Mouse (Mus musculus) heart, embryonic 12.5 days (tissue): ENCODE data around the gene 7530416G11Rik. TPM values are rescaled to one million over a fixed set of nuclear protein-coding genes. Genes with fewer than 3 reads are reported as not detected.
A peak's percentile ranks its signal among the peaks of the same experiment; 100 is the strongest.

Source experiments
- ATAC-seq: fragments of 200-750 bp; cut with Nextera tagmentation; 2 replicates; pipeline ENCODE4 v1.8.0; 2017; ENCODE audit warnings: moderate TSS enrichment, moderate library complexity; ENCODE audit not compliant: insufficient number of reproducible peaks, low FRiP score
- H3K27ac ChIP-seq: fragments of 300-500 bp; sonication (generic); 2 replicates; pipeline ENCODE4 v1.5.1; 2016; ENCODE audit warnings: mild to moderate bottlenecking, moderate library complexity; ENCODE audit not compliant: poor library complexity, severe bottlenecking
- H3K27me3 ChIP-seq: fragments of 300-500 bp; sonication (generic); replicated peaks from 2 replicates; pipeline ENCODE4 v1.6.1; 2016; ENCODE audit warnings: mild to moderate bottlenecking, moderate library complexity
- H3K36me3 ChIP-seq: fragments of 300-500 bp; sonication (generic); 2 replicates; pipeline ENCODE4 v1.6.1; 2016; ENCODE audit warnings: mild to moderate bottlenecking, moderate library complexity
- H3K4me1 ChIP-seq: fragments of 300-500 bp; sonication (generic); replicated peaks from 2 replicates; pipeline ENCODE4 v1.6.1; 2016; ENCODE audit warnings: mild to moderate bottlenecking
- H3K4me2 ChIP-seq: fragments of 300-500 bp; sonication (generic); 2 replicates; pipeline ENCODE4 v1.6.1; 2016; ENCODE audit warnings: mild to moderate bottlenecking, moderate library complexity
- H3K4me3 ChIP-seq: fragments of 300-500 bp; sonication (generic); 2 replicates; pipeline ENCODE4 v1.5.1; 2016; ENCODE audit warnings: mild to moderate bottlenecking
- H3K9ac ChIP-seq: fragments of 300-500 bp; sonication (generic); 2 replicates; pipeline ENCODE4 v1.6.1; 2016; ENCODE audit warnings: mild to moderate bottlenecking, moderate library complexity
- H3K9me3 ChIP-seq: fragments of 300-500 bp; sonication (generic); replicated peaks from 2 replicates; pipeline ENCODE4 v1.6.1; 2016; ENCODE audit warnings: mild to moderate bottlenecking, moderate library complexity
- WGBS: fragments of 180-500 bp; shearing (Covaris S2); methylation state at CpG from one replicate; pipeline ENCODE4 v1.1.7; 2016; 5-methylcytosine and 5-hydroxymethylcytosine counted together
- polyA plus RNA-seq: library from polyadenylated mRNA; unstranded; fragments of >200 nt; fragmentation: Nextera tagmentation; extraction: Ambion mirVana; gene quantifications from 2 replicates; pipeline ENCODE4 v1.2.1, GENCODE M21; 2016

7530416G11Rik gene
- not detected in 2 replicates for polyA plus RNA-seq

- Histone ChIP-seq H3K27me3 (peaks cover 46% of the 10 kb centered on the region), H3K36me3 (no peaks in the 10 kb centered on the region), H3K9me3 (no peaks in the 10 kb centered on the region), H3K4me3 (no peak within 1 kb of the TSS), H3K4me1 (peaks cover 8% of the 10 kb centered on the region; the same call in 1 of the 2 replicates), H3K27ac (no peak within 1 kb of the TSS), H3K4me2 (no peak within 1 kb of the TSS), H3K9ac (no peak within 1 kb of the TSS)
- WGBS = 73% methylated on average over 8 of the region's 8 CpGs
- no peak for ATAC-seq
These were observed at the start of gene 7530416G11Rik for GRCm38 (mm10) chr15:85503127-85503526. TSS of gene 7530416G11Rik (minus strand) at chr15:85503227.

- Histone ChIP-seq H3K27me3 (peaks cover 15% of the 10 kb centered on the region; the same call in 1 of the 2 replicates), H3K4me1 (peaks cover 7% of the 10 kb centered on the region), H3K4me3 (no peak overlapping the region), H3K9ac (no peak overlapping the region), H3K9me3 (no peaks in the 10 kb centered on the region), H3K27ac (no peak overlapping the region), H3K4me2 (no peak overlapping the region), H3K36me3 (no peaks in the 10 kb centered on the region)
- WGBS = 73% methylated on average over 4 of the region's 4 CpGs
- ATAC-seq = no peak
These were observed 43.5 kb upstream of the 7530416G11Rik start for GRCm38 (mm10) chr15:85546500-85546899.

- Histone ChIP-seq H3K9me3 (no peaks in the 10 kb centered on the region), H3K27ac (no peak overlapping the region), H3K4me2 (no peak overlapping the region), H3K4me1 (peaks cover 7% of the 10 kb centered on the region), H3K27me3 (peaks cover 20% of the 10 kb centered on the region), H3K36me3 (no peaks in the 10 kb centered on the region), H3K4me3 (no peak overlapping the region), H3K9ac (no peak overlapping the region)
- 58% methylated on average over 5 of the region's 5 CpGs for WGBS
- ATAC-seq = no peak
These were observed 42.3 kb upstream of the 7530416G11Rik start for GRCm38 (mm10) chr15:85545369-85545768.

GRCm38 (mm10) chr15:85538170-85538569 is 35.1 kb upstream of the 7530416G11Rik start:
- no peak overlapping the region for H3K4me3 ChIP-seq
- H3K36me3 ChIP-seq = no peaks in the 10 kb centered on the region
- 0 out of 2 replicates have a peak, but pooled peaks cover 7% of the 10 kb centered on the region for H3K4me1 ChIP-seq
- WGBS = 56% methylated on average over 11 of the region's 11 CpGs
- no peaks in the 10 kb centered on the region for H3K9me3 ChIP-seq
- peaks cover 60% of the 10 kb centered on the region for H3K27me3 ChIP-seq
- no peak overlapping the region for H3K27ac ChIP-seq
- no peak overlapping the region for H3K4me2 ChIP-seq
- ATAC-seq = no peak
- no peak overlapping the region for H3K9ac ChIP-seq

GRCm38 (mm10) chr15:85537151-85537550 is 34.1 kb upstream of the 7530416G11Rik start:
- no peak overlapping the region for H3K9ac ChIP-seq
- H3K9me3 ChIP-seq = no peaks in the 10 kb centered on the region
- 71% methylated on average over 25 of the region's 25 CpGs for WGBS
- H3K27me3 ChIP-seq = peaks cover 61% of the 10 kb centered on the region
- ATAC-seq = no peak
- H3K27ac ChIP-seq = no peak overlapping the region
- H3K4me1 ChIP-seq = 0 out of 2 replicates have a peak, but pooled peaks cover 7% of the 10 kb centered on the region
- H3K36me3 ChIP-seq = no peaks in the 10 kb centered on the region
- H3K4me3 ChIP-seq = no peak overlapping the region
- H3K4me2 ChIP-seq = no peak overlapping the region

- Histone ChIP-seq H3K27me3 (peaks cover 55% of the 10 kb centered on the region), H3K4me3 (no peak overlapping the region), H3K27ac (no peak overlapping the region), H3K36me3 (no peaks in the 10 kb centered on the region), H3K4me1 (0 out of 2 replicates have a peak, but pooled peaks cover 7% of the 10 kb centered on the region), H3K9me3 (no peaks in the 10 kb centered on the region), H3K4me2 (no peak overlapping the region), H3K9ac (no peak overlapping the region)
- WGBS = 81% methylated on average over 6 of the region's 6 CpGs
- no peak for ATAC-seq
These were observed 31.6 kb upstream of the 7530416G11Rik start for GRCm38 (mm10) chr15:85534646-85535045.

- Histone ChIP-seq H3K4me2 (no peak overlapping the region), H3K9ac (no peak overlapping the region), H3K9me3 (no peaks in the 10 kb centered on the region), H3K36me3 (no peaks in the 10 kb centered on the region), H3K4me1 (0 out of 2 replicates have a peak, but pooled peaks cover 7% of the 10 kb centered on the region), H3K27ac (no peak overlapping the region), H3K4me3 (no peak overlapping the region), H3K27me3 (peaks cover 51% of the 10 kb centered on the region)
- no peak for ATAC-seq
- WGBS = 60% methylated on average over 8 of the region's 8 CpGs
These were observed 31.2 kb upstream of the 7530416G11Rik start for GRCm38 (mm10) chr15:85534215-85534614.

- no peak overlapping the region for H3K27ac ChIP-seq
- no peaks in the 10 kb centered on the region for H3K36me3 ChIP-seq
- WGBS = 70% methylated on average over 3 of the region's 3 CpGs
- no peaks in the 10 kb centered on the region for H3K9me3 ChIP-seq
- no peak overlapping the region for H3K4me2 ChIP-seq
- no peak overlapping the region for H3K9ac ChIP-seq
- H3K4me3 ChIP-seq = no peak overlapping the region
- H3K4me1 ChIP-seq = 0 out of 2 replicates have a peak, but pooled peaks cover 7% of the 10 kb centered on the region
- H3K27me3 ChIP-seq = peaks cover 48% of the 10 kb centered on the region
- no peak for ATAC-seq
These were observed 29.0 kb upstream of the 7530416G11Rik start for GRCm38 (mm10) chr15:85532063-85532462.

- 56% methylated on average over 3 of the region's 3 CpGs for WGBS
These were observed 26.9 kb upstream of the 7530416G11Rik start for GRCm38 (mm10) chr15:85529911-85530310.

GRCm38 (mm10) chr15:85524404-85524950 is 21.4 kb upstream of the 7530416G11Rik start:
- Histone ChIP-seq H3K27ac (no peak overlapping the region), H3K4me2 (no peak overlapping the region), H3K36me3 (no peaks in the 10 kb centered on the region), H3K9me3 (no peaks in the 10 kb centered on the region), H3K9ac (no peak overlapping the region), H3K4me3 (no peak overlapping the region), H3K27me3 (peaks cover 55% of the 10 kb centered on the region), H3K4me1 (peaks cover 11% of the 10 kb centered on the region)
- no peak for ATAC-seq
- 32% methylated on average over 12 of the region's 12 CpGs for WGBS

More at GRCm38 (mm10) chr15:85529911-85530310, 26.9 kb upstream of the 7530416G11Rik start:
- no peak overlapping the region for H3K4me2 ChIP-seq
- H3K9me3 ChIP-seq = no peaks in the 10 kb centered on the region
- no peaks in the 10 kb centered on the region for H3K36me3 ChIP-seq
- H3K27ac ChIP-seq = no peak overlapping the region
- 0 out of 2 replicates have a peak, but pooled peaks cover 4% of the 10 kb centered on the region for H3K4me1 ChIP-seq
- H3K4me3 ChIP-seq = no peak overlapping the region
- no peak overlapping the region for H3K9ac ChIP-seq
- H3K27me3 ChIP-seq = peaks cover 47% of the 10 kb centered on the region
- ATAC-seq = no peak

- WGBS = 10% methylated on average over 14 of the region's 14 CpGs
- no peak overlapping the region for H3K27ac ChIP-seq
- H3K4me3 ChIP-seq = no peak overlapping the region
- H3K4me1 ChIP-seq = peaks cover 11% of the 10 kb centered on the region
- peaks cover 49% of the 10 kb centered on the region for H3K27me3 ChIP-seq
- ATAC-seq = peak; percentile 63
- H3K4me2 ChIP-seq = peak overlapping the region; percentile 54
- H3K36me3 ChIP-seq = no peaks in the 10 kb centered on the region
- no peaks in the 10 kb centered on the region for H3K9me3 ChIP-seq
- H3K9ac ChIP-seq = 0 out of 2 replicates have a peak overlapping the region, but pooled peaks have one; percentile 1
These were observed 20.4 kb upstream of the 7530416G11Rik start for GRCm38 (mm10) chr15:85523173-85523991.
